Mouse (Mus musculus) kidney, postnatal 36 days (tissue): ENCODE data around the gene Prkar1a.

ENCODE experiments used
- DNase-seq, 2 experiments: peaks; one replicate each; pipeline ENCODE4 v3.0.0; 2021 to 2022; ENCODE audit warnings: mixed read lengths in 2 of 2

The Prkar1a gene

DNA sequence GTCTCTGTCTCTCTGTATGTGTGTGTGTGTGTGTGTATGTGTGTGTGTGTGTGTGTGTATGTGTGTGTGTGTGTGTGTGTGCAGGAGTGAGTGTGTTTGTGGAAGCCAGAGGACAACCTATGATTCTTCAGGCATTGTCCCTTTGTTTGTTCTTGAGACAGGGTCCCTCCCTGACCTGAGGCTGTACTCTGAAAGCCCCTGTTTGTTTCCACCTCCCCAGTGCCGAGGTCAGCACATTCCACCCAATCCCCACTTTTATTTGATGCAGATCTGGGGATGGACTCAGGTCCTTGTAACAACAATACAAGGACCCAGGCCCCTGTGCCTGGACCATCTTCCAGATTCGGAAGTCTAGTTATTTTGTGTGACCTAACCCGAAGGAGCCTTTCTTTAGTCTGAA, 58.2 kb downstream of the Prkar1a start:
- DNase-seq: no peak

- no peak for DNase-seq
Observed at GRCm38 (mm10) chr11:109708786-109709185, 59.6 kb downstream of the Prkar1a start.

DNA sequence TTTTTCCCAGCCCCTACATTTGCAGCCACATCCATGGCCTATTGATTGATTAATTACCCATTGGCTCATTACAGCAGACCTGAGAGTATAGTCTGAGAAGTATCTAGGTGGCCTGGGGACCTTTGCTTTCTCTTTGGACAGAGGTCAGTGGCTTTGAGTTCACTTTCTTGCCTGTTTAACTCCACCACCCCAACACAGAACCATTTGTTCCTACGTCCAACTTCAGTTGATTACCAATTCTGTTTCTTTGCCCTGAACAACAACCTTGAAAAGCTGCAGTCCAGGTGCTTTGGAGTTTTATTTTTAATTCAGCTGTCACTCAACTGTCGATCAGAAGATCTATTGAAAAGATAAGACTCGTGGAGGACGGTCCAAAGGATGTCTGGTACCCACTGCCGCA, 60.3 kb downstream of the Prkar1a start:
- no peak for DNase-seq

GRCm38 (mm10) chr11:109714341-109715247, 65.4 kb downstream of the Prkar1a start:
- DNase-seq: no peak

- DNase-seq: no peak
Observed at GRCm38 (mm10) chr11:109715311-109715781, 66.1 kb downstream of the Prkar1a start.

GRCm38 (mm10) chr11:109716981-109717380, 67.8 kb downstream of the Prkar1a start:
- no peak for DNase-seq

DNA sequence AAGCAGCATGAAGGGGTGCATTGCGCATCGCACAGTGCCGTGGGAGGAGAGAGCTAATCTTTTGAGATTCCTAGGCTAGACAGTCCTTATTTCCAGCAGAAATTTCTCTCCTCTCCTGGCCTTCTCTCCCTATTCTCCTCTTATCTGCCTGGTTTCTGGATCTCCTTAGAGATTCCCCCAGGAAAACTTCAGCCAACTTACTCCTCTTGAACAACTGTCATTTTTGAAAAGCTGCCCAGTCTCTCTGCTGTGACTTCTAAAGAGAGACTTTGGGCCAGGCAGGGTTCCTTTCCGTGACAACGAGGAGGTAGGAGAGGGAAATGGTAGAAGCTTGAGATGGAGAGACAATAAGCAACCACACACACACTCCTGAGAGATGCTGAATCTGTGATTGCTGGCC, 68.2 kb downstream of the Prkar1a start:
- DNase-seq: no peak

DNA sequence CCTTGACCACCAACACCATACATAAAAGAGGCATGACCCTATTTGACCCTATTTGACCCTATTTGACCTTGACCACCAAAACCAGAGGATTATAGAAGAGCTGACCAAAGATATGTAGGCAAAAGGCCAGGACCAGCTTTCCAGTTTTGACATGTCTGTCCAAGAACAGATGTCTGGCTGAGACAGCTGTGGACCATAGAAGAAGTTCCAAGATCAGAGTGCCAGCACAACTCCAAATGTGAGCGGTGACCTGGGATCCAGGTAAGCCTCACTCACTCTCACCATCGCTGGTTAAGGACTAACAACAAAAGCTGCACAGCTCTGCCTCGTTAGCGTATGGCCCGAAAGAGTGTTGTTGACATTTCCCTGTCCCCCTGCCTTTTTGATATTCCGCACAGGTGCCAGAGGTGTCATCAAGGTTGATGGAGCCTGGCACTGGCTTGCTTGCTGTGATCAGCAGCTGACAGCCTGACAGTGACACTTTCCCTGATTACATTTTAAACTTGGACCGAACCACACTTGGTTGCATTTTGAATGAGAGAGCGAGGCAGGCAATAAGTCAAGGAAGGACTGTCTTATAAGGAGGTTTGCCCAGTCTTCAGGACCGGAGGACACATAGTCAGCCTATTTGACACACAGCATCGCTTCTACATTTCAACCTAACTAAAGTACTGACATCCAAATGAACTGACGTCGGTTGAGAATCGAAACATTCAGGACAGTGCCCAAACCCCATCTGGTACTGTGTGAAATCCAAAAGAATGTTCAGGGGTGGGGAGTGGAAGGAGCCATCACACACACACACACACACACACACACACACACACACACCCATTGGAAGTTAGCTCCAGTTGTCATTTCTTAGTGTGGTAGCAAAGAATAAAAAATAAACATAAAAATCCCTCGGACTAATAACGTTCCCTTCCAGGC, 69.0 kb downstream of the Prkar1a start:
- no peak for DNase-seq
